Mouse (Mus musculus) ES-E14 (cell line): ENCODE measurements at regions not wholly inside any gene's neighbourhood (a gene's known extent, or its start where the extent isn't known, plus 50 kb on each side); places are given as distances from the start of the nearest gene placed in this dataset.

Source experiments
- CHD2 ChIP-seq: IDR thresholded peaks from 2 replicates; pipeline ENCODE4 v1.6.1; 2014; ENCODE audit warnings: mild to moderate bottlenecking, low read depth, low read length, inconsistent platforms
- HCFC1 ChIP-seq: IDR thresholded peaks from 2 replicates; pipeline ENCODE4 v1.6.1; 2012; ENCODE audit warnings: low read length, inconsistent platforms, borderline replicate concordance; ENCODE audit not compliant: insufficient read depth
- ZC3H11A ChIP-seq: IDR thresholded peaks from 2 replicates; pipeline ENCODE4 v1.6.1; 2012; ENCODE audit warnings: low read depth, mild to moderate bottlenecking, inconsistent platforms, low read length, borderline replicate concordance
- ZNF384 ChIP-seq: IDR thresholded peaks from 2 replicates; pipeline ENCODE4 v1.6.1; 2012; ENCODE audit warnings: low read depth, low read length, inconsistent platforms

- no peak for TF ChIP-seq CHD2
- TF ChIP-seq HCFC1, result no peak
- TF ChIP-seq ZC3H11A, result no peak
- no peak for TF ChIP-seq ZNF384
These were observed 238.7 kb upstream of the Cxcr4 start for GRCm38 (mm10) chr1:128830671-128831240.
